Mouse (Mus musculus) CH12.LX (cell line): ENCODE measurements around the gene Myo1d. TPM values are rescaled to one million over a fixed set of nuclear protein-coding genes. Genes with fewer than 3 reads are reported as not detected.
A peak's percentile ranks its signal among the peaks of the same experiment; 100 is the strongest.

Experiments used
- DNase-seq: peaks from one replicate; pipeline ENCODE4 v3.0.0-alpha.2; 2013; ENCODE audit errors: extremely low read depth
- H3K27ac ChIP-seq: 2 replicates; pipeline ENCODE4 v1.5.1; 2012; ENCODE audit warnings: low read depth, mild to moderate bottlenecking, control low read depth, moderate library complexity; ENCODE audit not compliant: insufficient read depth
- H3K27me3 ChIP-seq: replicated peaks from 2 replicates; pipeline ENCODE3; 2012; ENCODE audit warnings: inconsistent platforms
- H3K36me3 ChIP-seq, 2 experiments: replicated peaks in 1 of 2; 2 replicates each; pipeline versions ENCODE3 to v1.6.1; 2012; ENCODE audit warnings: inconsistent platforms in 1 of 2, low read length in 1 of 2, mild to moderate bottlenecking in 1 of 2, mixed read lengths in 1 of 2, moderate library complexity in 1 of 2; ENCODE audit not compliant: control insufficient read depth in 1 of 2, insufficient read depth in 1 of 2
- H3K4me1 ChIP-seq, 2 experiments: 2 replicates each; pipeline ENCODE4 v1.6.1; 2012; ENCODE audit warnings: inconsistent platforms in 1 of 2, moderate library complexity in 1 of 2; ENCODE audit not compliant: insufficient read depth in 2 of 2, control insufficient read depth in 1 of 2
- H3K4me2 ChIP-seq: 2 replicates; pipeline ENCODE4 v1.6.1; 2012; ENCODE audit warnings: low read depth, mild to moderate bottlenecking, control low read depth; ENCODE audit not compliant: poor library complexity, insufficient read depth, severe bottlenecking
- H3K4me3 ChIP-seq, 3 experiments: fragments of 150-350 bp in 1 of 3; sonication (generic) in 1 of 3; replicated peaks in 1 of 3; 2 replicates each; pipeline versions ENCODE3 to v1.5.1; 2011 to 2012; ENCODE audit warnings: low read depth in 2 of 3, low read length in 2 of 3, mild to moderate bottlenecking in 2 of 3, moderate library complexity in 2 of 3, control low read depth in 1 of 3, improper control_type of control experiment in 1 of 3, inconsistent platforms in 1 of 3, mixed read lengths in 1 of 3; ENCODE audit not compliant: poor library complexity in 1 of 3
- H3K79me2 ChIP-seq: replicated peaks from 2 replicates; pipeline ENCODE4 v1.6.1; 2012; ENCODE audit warnings: mild to moderate bottlenecking, moderate library complexity; ENCODE audit not compliant: control insufficient read depth, poor library complexity, insufficient read depth, severe bottlenecking; ENCODE audit errors: extremely low read depth
- H3K9ac ChIP-seq: 2 replicates; pipeline ENCODE4 v1.6.1; 2012; ENCODE audit warnings: low read depth, mild to moderate bottlenecking, control low read depth, moderate library complexity; ENCODE audit not compliant: insufficient read depth
- H3K9me3 ChIP-seq: replicated peaks from 2 replicates; pipeline ENCODE3; 2012; ENCODE audit warnings: low read length, inconsistent platforms, mixed read lengths
- CHD2 ChIP-seq: IDR thresholded peaks from 2 replicates; pipeline ENCODE4 v1.6.1; 2011; ENCODE audit warnings: low read length, improper control_type of control experiment
- CTCF ChIP-seq, 2 experiments: IDR thresholded peaks in 1 of 2; conservative IDR thresholded peaks in 1 of 2; 2 replicates each; pipeline ENCODE4 v1.5.1; 2011 to 2012; ENCODE audit warnings: low read depth in 2 of 2, low read length in 2 of 2, improper control_type of control experiment in 1 of 2, inconsistent platforms in 1 of 2, mild to moderate bottlenecking in 1 of 2, moderate library complexity in 1 of 2
- HCFC1 ChIP-seq: IDR thresholded peaks from 2 replicates; pipeline ENCODE4 v1.6.1; 2012; ENCODE audit warnings: low read depth, mild to moderate bottlenecking, inconsistent platforms, low read length, improper control_type of control experiment
- IRF4 ChIP-seq: IDR thresholded peaks from 2 replicates; pipeline ENCODE4 v1.6.1; 2014; ENCODE audit warnings: low read depth, mild to moderate bottlenecking, inconsistent platforms, low read length, improper control_type of control experiment
- MYC ChIP-seq: IDR thresholded peaks from 2 replicates; pipeline ENCODE4 v1.6.1; 2011; ENCODE audit warnings: low read depth, mild to moderate bottlenecking, improper control_type of control experiment, low read length
- NRF1 ChIP-seq: IDR thresholded peaks from 2 replicates; pipeline ENCODE4 v1.6.1; 2014; ENCODE audit warnings: low read depth, mild to moderate bottlenecking, inconsistent platforms, low read length, improper control_type of control experiment, moderate library complexity
- PAX5 ChIP-seq: IDR thresholded peaks from 2 replicates; pipeline ENCODE4 v1.6.1; 2012; ENCODE audit warnings: low read length, inconsistent platforms, mixed read lengths
- POLR2A ChIP-seq: IDR thresholded peaks from 2 replicates; pipeline ENCODE4 v1.6.1; 2011; ENCODE audit warnings: low read depth, mild to moderate bottlenecking, improper control_type of control experiment, low read length
- POLR2AphosphoS2 ChIP-seq: IDR thresholded peaks from 2 replicates; pipeline ENCODE4 v1.6.1; 2011; ENCODE audit warnings: low read depth, low read length, improper control_type of control experiment
- RCOR1 ChIP-seq: conservative IDR thresholded peaks from 2 replicates; pipeline ENCODE4 v1.6.1; 2012; ENCODE audit warnings: low read depth, mild to moderate bottlenecking, inconsistent platforms, low read length, improper control_type of control experiment
- SIN3A ChIP-seq: IDR thresholded peaks from 2 replicates; pipeline ENCODE4 v1.6.1; 2012; ENCODE audit warnings: low read length, improper control_type of control experiment, inconsistent platforms
- SMC3 ChIP-seq: IDR thresholded peaks from 2 replicates; pipeline ENCODE4 v1.6.1; 2011; ENCODE audit warnings: low read depth, low read length, improper control_type of control experiment
- TBP ChIP-seq: conservative IDR thresholded peaks from 2 replicates; pipeline ENCODE4 v1.6.1; 2011; ENCODE audit warnings: low read depth, low read length, improper control_type of control experiment
- TCF12 ChIP-seq: IDR thresholded peaks from 2 replicates; pipeline ENCODE4 v1.6.1; 2014; ENCODE audit warnings: low read depth, mild to moderate bottlenecking, inconsistent platforms, low read length, improper control_type of control experiment
- UBTF ChIP-seq: IDR thresholded peaks from 2 replicates; pipeline ENCODE4 v1.6.1; 2012; ENCODE audit warnings: low read depth, mild to moderate bottlenecking, inconsistent platforms, low read length, improper control_type of control experiment, moderate library complexity
- USF1 ChIP-seq: IDR thresholded peaks from 2 replicates; pipeline ENCODE4 v1.6.1; 2014; ENCODE audit warnings: low read depth, mild to moderate bottlenecking, inconsistent platforms, low read length, improper control_type of control experiment
- ZC3H11A ChIP-seq: IDR thresholded peaks from 2 replicates; pipeline ENCODE4 v1.6.1; 2012; ENCODE audit warnings: low read depth, mild to moderate bottlenecking, inconsistent platforms, low read length, improper control_type of control experiment
- ZKSCAN1 ChIP-seq: IDR thresholded peaks from 2 replicates; pipeline ENCODE4 v1.6.1; 2012; ENCODE audit warnings: low read depth, inconsistent platforms, low read length, improper control_type of control experiment, borderline replicate concordance
- ZNF384 ChIP-seq: IDR thresholded peaks from 2 replicates; pipeline ENCODE4 v1.6.1; 2012; ENCODE audit warnings: low read depth, low read length, improper control_type of control experiment, inconsistent platforms
- dilution Hi-C: fragments of 300-500 bp; cut with MboI; formaldehyde crosslinking; loops from 2 replicates; pipeline ENCODE4 v1.14.3; 2020; ENCODE audit warnings: low sequenced_read_pairs; ENCODE audit not compliant: extremely low pct_unique_long_range_greater_than_20kb, extremely low pct_ligation_motif_present
- in situ Hi-C: fragments of 300-500 bp; cut with MboI; formaldehyde crosslinking; loops from 3 replicates; pipeline ENCODE4 v1.14.3; 2019; ENCODE audit warnings: low sequenced_read_pairs, low pct_ligation_motif_present, low pct_unique_long_range_greater_than_20kb, mixed read lengths
- polyA plus RNA-seq: library from polyadenylated mRNA; unstranded; fragments of >175 nt; gene quantifications from 2 replicates; pipeline ENCODE4 v1.2.1, GENCODE M21; 2012; ENCODE audit warnings: low read depth; ENCODE audit not compliant: insufficient read length
- total RNA-seq, 2 experiments: library from RNA; depleted of rRNA; stranded (reverse); fragments of 300-350 nt in 1 of 2; fragments of >200 nt in 1 of 2; gene quantifications; 2 replicates each; pipeline ENCODE4 v1.2.3; 2012 to 2014

The Myo1d gene
- total and polyA plus RNA-seq, 3 experiments: 2.2 to 5.6 (median 2.9) TPM

DNA sequence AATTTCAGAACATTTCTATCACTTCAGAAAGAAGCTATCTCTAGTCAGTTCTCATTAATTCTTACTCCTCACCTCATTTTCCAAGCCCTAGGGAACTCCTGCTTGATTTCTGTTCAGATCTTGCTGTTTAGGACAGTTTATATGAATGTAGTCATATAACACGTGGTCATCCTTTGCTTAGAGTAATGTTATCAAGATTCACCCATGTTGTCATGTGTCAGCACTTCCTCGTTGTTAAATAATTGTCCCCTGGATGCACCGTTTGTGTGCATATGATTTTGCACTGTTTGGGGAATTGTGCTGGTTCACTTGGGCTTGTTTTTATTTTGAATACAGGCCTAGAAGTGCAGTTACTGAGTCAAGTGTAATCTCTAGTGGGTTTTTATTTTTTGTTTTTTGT, 327.6 kb downstream of the Myo1d start:
- Histone ChIP-seq H3K79me2 (peaks cover 65% of the 10 kb centered on the region), H3K27ac (no peak overlapping the region), H3K36me3 (peaks cover 54 to 92% of the 10 kb centered on the region in 2 experiments), H3K4me1 (no peaks in the 10 kb centered on the region), H3K4me3 (no peak overlapping the region), H3K9ac (no peak overlapping the region), H3K4me2 (no peak overlapping the region), H3K27me3 (no peaks in the 10 kb centered on the region), H3K9me3 (no peaks in the 10 kb centered on the region)
- TF ChIP-seq HCFC1 (no peak), UBTF (no peak), RCOR1 (no peak), POLR2A (no peak), USF1 (no peak), SMC3 (no peak), TBP (no peak), ZNF384 (no peak), PAX5 (no peak), NRF1 (no peak), ZC3H11A (no peak), MYC (no peak), SIN3A (no peak), IRF4 (no peak), ZKSCAN1 (no peak), POLR2AphosphoS2 (no peak), CHD2 (no peak)
- no peak for DNase-seq
- in situ Hi-C loops: loop anchor here (25.0 kb wide), 1 partner anchor 360 kb away; the partner anchor contains the start of gene Tmem98
- dilution Hi-C loops: no loop called here

DNA sequence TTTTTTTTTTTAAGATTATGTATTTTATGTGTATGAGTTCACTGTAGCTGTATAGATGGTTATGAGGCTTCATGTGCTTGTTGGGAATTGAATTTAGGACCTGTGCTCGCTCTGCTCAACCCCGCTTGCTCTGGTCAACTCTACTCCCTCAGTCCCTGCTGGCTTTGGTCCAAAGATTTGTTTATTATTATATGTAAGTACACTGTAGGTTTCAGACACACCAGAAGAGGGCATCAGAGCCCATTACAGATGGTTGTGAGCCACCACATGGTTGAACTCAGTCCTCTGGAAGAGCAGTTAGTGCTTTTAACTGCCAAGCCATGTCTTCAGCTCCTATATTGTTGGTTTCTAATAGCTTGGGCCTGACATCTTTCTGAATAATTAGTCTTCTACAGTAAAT, 330.0 kb downstream of the Myo1d start:
- no peak overlapping the region for H3K27ac ChIP-seq
- peaks cover 50 to 92% of the 10 kb centered on the region in 2 experiments for H3K36me3 ChIP-seq
- TF ChIP-seq CTCF (conservative IDR thresholded peaks at IDR 0.05 in 1 of 2, IDR thresholded peaks at IDR 0.05 in 1 of 2; ENCODE audit: low read depth in 2 of 2, low read length in 2 of 2) (peak in 1 of 2 experiments; percentile 19; a peak in 1 of 4 replicates), USF1 (no peak), TCF12 (no peak), RCOR1 (no peak)
- DNase-seq: no peak
- H3K4me1 ChIP-seq: no peaks in the 10 kb centered on the region
- H3K4me2 ChIP-seq: no peak overlapping the region
- H3K79me2 ChIP-seq: peaks cover 61% of the 10 kb centered on the region
- H3K27me3 ChIP-seq: no peaks in the 10 kb centered on the region
- no peak overlapping the region for H3K9ac ChIP-seq
- no peak overlapping the region for H3K4me3 ChIP-seq
- no peaks in the 10 kb centered on the region for H3K9me3 ChIP-seq
- in situ Hi-C loops: loop anchor here (25.0 kb wide), 1 partner anchor 362 kb away; the partner anchor contains the start of gene Tmem98
- dilution Hi-C loops: no loop called here
